Mouse (Mus musculus) lung, embryonic 16.5 days (tissue): ENCODE measurements around the gene Idua. TPM values are rescaled to one million over a fixed set of nuclear protein-coding genes. Genes with fewer than 3 reads are reported as not detected.
A peak's percentile ranks its signal among the peaks of the same experiment; 100 is the strongest.

Experiments
- ATAC-seq: fragments of 200-750 bp; cut with Nextera tagmentation; 2 replicates; pipeline ENCODE4 v1.8.0; 2017; ENCODE audit warnings: low read depth, mild to moderate bottlenecking, moderate library complexity
- H3K27ac ChIP-seq: fragments of 300-500 bp; sonication (generic); 2 replicates; pipeline ENCODE4 v1.5.1; 2014; ENCODE audit warnings: mild to moderate bottlenecking, control low read depth, low read length
- H3K27me3 ChIP-seq: fragments of 300-500 bp; sonication (generic); 2 replicates; pipeline ENCODE4 v1.6.1; 2014; ENCODE audit warnings: low read depth, low read length, mixed read lengths; ENCODE audit not compliant: control insufficient read depth, insufficient read depth
- H3K36me3 ChIP-seq: fragments of 300-500 bp; sonication (generic); 2 replicates; pipeline ENCODE4 v1.6.1; 2014; ENCODE audit warnings: low read length; ENCODE audit not compliant: control insufficient read depth, insufficient read depth
- H3K4me1 ChIP-seq: fragments of 300-500 bp; sonication (generic); replicated peaks from 2 replicates; pipeline ENCODE4 v1.6.1; 2014; ENCODE audit warnings: low read length, mixed read lengths; ENCODE audit not compliant: control insufficient read depth, insufficient read depth
- H3K4me2 ChIP-seq: fragments of 300-500 bp; sonication (generic); 2 replicates; pipeline ENCODE4 v1.6.1; 2014; ENCODE audit warnings: low read depth, low read length, control low read depth
- H3K4me3 ChIP-seq: fragments of 300-500 bp; sonication (generic); 2 replicates; pipeline ENCODE4 v1.5.1; 2014; ENCODE audit warnings: mild to moderate bottlenecking, low read length, control low read depth
- H3K9ac ChIP-seq: fragments of 300-500 bp; sonication (generic); 2 replicates; pipeline ENCODE4 v1.6.1; 2014; ENCODE audit warnings: low read length, control low read depth
- H3K9me3 ChIP-seq: fragments of 300-500 bp; sonication (generic); 2 replicates; pipeline ENCODE4 v1.6.1; 2016; ENCODE audit warnings: low read length; ENCODE audit not compliant: control insufficient read depth
- WGBS: fragments of 180-500 bp; shearing (Covaris S2); extraction: QIAGEN DNeasy Blood & Tissue Kit; methylation state at CpG from one replicate; pipeline ENCODE4 v1.1.7; 2014; 5-methylcytosine and 5-hydroxymethylcytosine counted together
- polyA plus RNA-seq: library from polyadenylated mRNA; unstranded; fragments of >200 nt; fragmentation: Nextera tagmentation; extraction: Ambion mirVana; gene quantifications from 2 replicates; pipeline ENCODE4 v1.2.1, GENCODE M21; 2015

Idua gene
- polyA plus RNA-seq, 1 experiment from 2014 or later: 15.7 TPM

- Histone ChIP-seq H3K9ac (no peak overlapping the region), H3K36me3 (no peaks in the 10 kb centered on the region), H3K9me3 (no peaks in the 10 kb centered on the region), H3K27me3 (no peaks in the 10 kb centered on the region), H3K4me1 (peaks cover 8% of the 10 kb centered on the region), H3K4me3 (no peak overlapping the region), H3K4me2 (no peak overlapping the region), H3K27ac (no peak overlapping the region)
- 34% methylated on average over 3 of the region's 3 CpGs for WGBS
- ATAC-seq: no peak
These were observed 4.9 kb downstream of the Idua start for GRCm38 (mm10) chr5:108665066-108665465.

- Histone ChIP-seq H3K27ac (no peak overlapping the region), H3K9ac (no peak overlapping the region), H3K9me3 (no peaks in the 10 kb centered on the region), H3K36me3 (peaks cover 2% of the 10 kb centered on the region; the same call in 1 of the 2 replicates), H3K4me2 (no peak overlapping the region), H3K4me3 (no peak overlapping the region), H3K27me3 (no peaks in the 10 kb centered on the region), H3K4me1 (peaks cover 10% of the 10 kb centered on the region)
- 64% methylated on average over 2 of the region's 2 CpGs for WGBS
- no peak for ATAC-seq
These were observed 7.2 kb downstream of the Idua start for GRCm38 (mm10) chr5:108667370-108667769.

- WGBS: 7% methylated on average over 3 of the region's 3 CpGs
- Histone ChIP-seq H3K9me3 (no peaks in the 10 kb centered on the region), H3K27me3 (no peaks in the 10 kb centered on the region), H3K4me2 (peak overlapping the region; percentile 59), H3K27ac (peak overlapping the region; percentile 82), H3K4me1 (peaks cover 10% of the 10 kb centered on the region), H3K9ac (peak overlapping the region; percentile 83), H3K36me3 (peaks cover 6% of the 10 kb centered on the region), H3K4me3 (peak overlapping the region; percentile 61)
- ATAC-seq: no peak
These were observed 8.3 kb downstream of the Idua start for GRCm38 (mm10) chr5:108668387-108668932.

GRCm38 (mm10) chr5:108668977-108669936, 9.1 kb downstream of the Idua start, which contains the start of gene Dgkq:
TSS of gene Dgkq (minus strand) at chr5:108669672.
- H3K27me3 ChIP-seq: no peaks in the 10 kb centered on the region
- 6% methylated on average over 43 of the region's 43 CpGs for WGBS
- ATAC-seq: peak; percentile 91

GRCm38 (mm10) chr5:108669986-108670385, 9.9 kb downstream of the Idua start:
- Histone ChIP-seq H3K9ac (peak overlapping the region; percentile 83), H3K27me3 (no peaks in the 10 kb centered on the region), H3K9me3 (no peaks in the 10 kb centered on the region), H3K27ac (no peak overlapping the region; the same call in 1 of the 2 replicates), H3K4me2 (peak overlapping the region; percentile 59), H3K36me3 (peaks cover 6% of the 10 kb centered on the region), H3K4me1 (peaks cover 10% of the 10 kb centered on the region), H3K4me3 (peak overlapping the region; percentile 61)
- no peak for ATAC-seq
- 70% methylated on average over 9 of the region's 9 CpGs for WGBS

More at GRCm38 (mm10) chr5:108668977-108669936, 9.1 kb downstream of the Idua start, which contains the start of gene Dgkq:
- H3K4me3 ChIP-seq: peak within 1 kb of the TSS; percentile 61
- peaks cover 6% of the 10 kb centered on the region for H3K36me3 ChIP-seq
- peak within 1 kb of the TSS; percentile 82 for H3K27ac ChIP-seq
- H3K4me1 ChIP-seq: peaks cover 10% of the 10 kb centered on the region
- H3K9me3 ChIP-seq: no peaks in the 10 kb centered on the region
- peak within 1 kb of the TSS; percentile 83 for H3K9ac ChIP-seq
- peak within 1 kb of the TSS; percentile 59 for H3K4me2 ChIP-seq

- Histone ChIP-seq H3K4me3 (no peak overlapping the region), H3K4me1 (peaks cover 10% of the 10 kb centered on the region), H3K9ac (no peak overlapping the region), H3K27ac (no peak overlapping the region), H3K9me3 (no peaks in the 10 kb centered on the region), H3K4me2 (no peak overlapping the region), H3K36me3 (peaks cover 6% of the 10 kb centered on the region), H3K27me3 (no peaks in the 10 kb centered on the region)
- no peak for ATAC-seq
These were observed 10.7 kb downstream of the Idua start for GRCm38 (mm10) chr5:108670785-108671184.

GRCm38 (mm10) chr5:108671757-108672156, 11.6 kb downstream of the Idua start:
- no peak overlapping the region for H3K4me3 ChIP-seq
- no peak overlapping the region for H3K4me2 ChIP-seq
- no peak overlapping the region for H3K27ac ChIP-seq
- H3K9ac ChIP-seq: no peak overlapping the region
- peaks cover 13% of the 10 kb centered on the region for H3K4me1 ChIP-seq
- 90% methylated on average over 12 of the region's 12 CpGs for WGBS
- peaks cover 6% of the 10 kb centered on the region for H3K36me3 ChIP-seq
- ATAC-seq: no peak
- H3K27me3 ChIP-seq: no peaks in the 10 kb centered on the region
- H3K9me3 ChIP-seq: no peaks in the 10 kb centered on the region

- H3K4me1 ChIP-seq: peaks cover 18% of the 10 kb centered on the region
- WGBS: 71% methylated on average over 2 of the region's 2 CpGs
- H3K9ac ChIP-seq: no peak overlapping the region
- peaks cover 6% of the 10 kb centered on the region for H3K36me3 ChIP-seq
- ATAC-seq: no peak
- no peaks in the 10 kb centered on the region for H3K27me3 ChIP-seq
- H3K4me3 ChIP-seq: no peak overlapping the region
- no peak overlapping the region for H3K27ac ChIP-seq
- H3K9me3 ChIP-seq: no peaks in the 10 kb centered on the region
- H3K4me2 ChIP-seq: no peak overlapping the region
These were observed 14.5 kb downstream of the Idua start for GRCm38 (mm10) chr5:108674624-108675023.

- no peak within 1 kb of the TSS for H3K27ac ChIP-seq
- no peak within 1 kb of the TSS for H3K9ac ChIP-seq
- no peaks in the 10 kb centered on the region for H3K9me3 ChIP-seq
- ATAC-seq: no peak
- H3K27me3 ChIP-seq: no peaks in the 10 kb centered on the region
- 56% methylated on average over 9 of the region's 9 CpGs for WGBS
- H3K4me1 ChIP-seq: peaks cover 12% of the 10 kb centered on the region
- no peak within 1 kb of the TSS for H3K4me3 ChIP-seq
- peaks cover 6% of the 10 kb centered on the region for H3K36me3 ChIP-seq
- no peak within 1 kb of the TSS for H3K4me2 ChIP-seq
These were observed 15.2 kb downstream of the Idua start, which contains the start of gene Slc26a1 for GRCm38 (mm10) chr5:108675251-108675816. TSS of gene Slc26a1 (minus strand) at chr5:108675569.
